Mouse (Mus musculus) adrenal gland, postnatal 4 days (tissue): Measurements from ENCODE around the gene Tlr9. TPM values are rescaled to one million over a fixed set of nuclear protein-coding genes. Genes with fewer than 3 reads are reported as not detected.

Experiments
- DNase-seq, 2 experiments: peaks; one replicate each; pipeline ENCODE4 v3.0.0; 2021 to 2022; ENCODE audit warnings: low spot score in 2 of 2, mixed read lengths in 2 of 2
- long read RNA-seq, 2 experiments: library from polyadenylated mRNA; stranded (forward); transcript quantifications; one replicate each; pipeline ENCODE4 v2.0.0; 2021
- total RNA-seq, 2 experiments: library from RNA; stranded (reverse); gene quantifications; 2 replicates each; pipeline ENCODE4 v1.2.3; 2021

The Tlr9 gene
- 1 to 10 TPM; 1.4 to 1.6 TPM for total RNA-seq
- long read RNA-seq, experiment 1, result 0 reads
- long read RNA-seq, experiment 2, result 0 reads

DNA sequence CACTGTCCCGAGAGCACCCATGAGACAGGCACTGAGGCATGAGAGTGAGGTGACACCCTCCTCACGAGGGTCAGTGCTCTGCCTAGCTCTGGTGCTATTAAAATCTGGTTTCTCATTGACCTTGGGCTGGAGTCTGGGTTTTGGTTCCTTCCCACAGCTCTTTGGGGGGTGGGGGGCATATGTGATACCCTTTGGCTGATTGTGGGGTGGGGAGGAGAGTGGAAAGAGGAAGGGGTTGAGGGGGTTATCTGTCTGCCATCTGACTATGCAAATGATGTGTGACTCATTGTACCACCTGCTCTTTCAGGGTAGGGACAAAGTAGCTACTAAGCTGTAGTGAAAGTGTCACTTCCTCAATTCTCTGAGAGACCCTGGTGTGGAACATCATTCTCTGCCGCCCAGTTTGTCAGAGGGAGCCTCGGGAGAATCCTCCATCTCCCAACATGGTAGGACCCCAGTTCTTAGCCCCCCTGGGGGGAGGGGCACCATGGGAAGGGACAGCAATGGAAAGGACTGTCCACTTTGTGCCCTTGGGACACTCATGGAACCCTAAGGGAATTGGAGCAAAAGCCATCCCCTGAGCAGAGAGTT is at the start of gene Tlr9:
Gene Tlr9 (plus strand): TSS at position 338 of the 591 bp plus-strand sequence.
- DNase-seq, result no peak

DNA sequence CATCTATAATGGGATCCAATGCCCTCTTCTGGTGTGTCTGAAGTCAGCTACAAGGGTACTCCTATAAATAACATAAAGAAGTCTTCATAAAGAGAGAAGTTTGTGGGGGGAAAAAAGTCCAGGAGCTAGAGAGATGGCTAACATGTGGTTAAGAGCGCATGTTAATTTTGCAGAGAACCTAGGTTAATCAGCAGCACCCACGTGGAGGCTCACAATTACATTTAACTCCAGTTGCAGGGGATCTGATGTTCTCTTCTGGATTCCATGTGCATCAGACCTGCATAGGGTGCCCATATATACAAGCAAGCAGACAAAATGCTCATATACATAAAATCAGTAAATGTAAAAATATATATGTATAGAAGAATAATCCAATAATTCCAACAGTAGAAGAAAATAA is 49.0 kb upstream of the Tlr9 start:
- DNase-seq, result no peak

DNA sequence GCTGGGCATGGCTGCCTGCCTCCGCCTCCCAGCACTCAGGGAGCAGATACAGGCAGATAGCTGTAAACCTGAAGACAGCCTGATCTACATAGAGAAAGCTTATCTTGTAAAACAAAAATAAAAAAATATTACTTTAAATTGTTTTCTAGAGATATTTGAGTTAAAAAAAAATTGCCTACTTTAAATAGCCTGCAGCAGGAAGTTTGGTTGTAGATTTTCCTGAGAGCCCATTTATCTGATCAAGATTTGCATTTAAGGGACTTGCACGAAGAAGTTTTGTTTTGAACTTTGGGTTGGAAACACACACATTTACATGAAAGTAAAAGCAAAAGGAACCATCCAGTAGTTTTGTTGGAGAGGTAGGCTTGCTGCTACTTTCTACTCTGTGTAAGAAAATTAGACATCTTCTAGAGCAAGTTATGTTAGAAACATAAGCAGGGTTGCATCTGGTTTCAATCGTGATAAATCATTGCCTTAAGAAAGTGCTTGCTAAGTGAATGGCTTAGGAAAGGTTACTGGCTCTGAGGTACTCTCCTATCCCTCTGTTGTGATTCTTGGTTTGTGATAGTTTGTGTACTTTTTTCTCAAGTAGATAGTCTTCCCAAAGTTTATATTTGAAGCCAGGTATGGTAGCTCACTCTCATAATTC is 46.7 kb upstream of the Tlr9 start:
- no peak for DNase-seq

DNA sequence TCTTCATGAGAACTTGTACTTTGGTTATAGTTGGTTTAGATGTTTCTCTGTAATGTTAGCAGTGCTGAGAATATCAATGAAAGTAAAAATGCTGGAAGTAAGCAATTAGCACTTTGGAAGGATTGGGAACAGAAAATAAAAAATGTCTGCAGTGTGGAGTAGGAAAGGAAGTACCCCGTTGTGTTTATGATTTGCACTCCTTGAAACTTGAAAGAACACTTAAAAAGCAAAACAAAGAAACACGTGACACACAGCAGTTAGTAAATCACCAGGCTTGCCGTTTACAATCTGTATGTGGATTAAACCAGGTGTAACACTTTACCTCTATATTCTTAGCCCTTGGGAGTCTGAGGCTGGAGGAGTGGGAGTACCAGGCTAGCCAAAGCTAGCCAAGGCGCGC is 45.6 kb upstream of the Tlr9 start:
- DNase-seq, result no peak

DNA sequence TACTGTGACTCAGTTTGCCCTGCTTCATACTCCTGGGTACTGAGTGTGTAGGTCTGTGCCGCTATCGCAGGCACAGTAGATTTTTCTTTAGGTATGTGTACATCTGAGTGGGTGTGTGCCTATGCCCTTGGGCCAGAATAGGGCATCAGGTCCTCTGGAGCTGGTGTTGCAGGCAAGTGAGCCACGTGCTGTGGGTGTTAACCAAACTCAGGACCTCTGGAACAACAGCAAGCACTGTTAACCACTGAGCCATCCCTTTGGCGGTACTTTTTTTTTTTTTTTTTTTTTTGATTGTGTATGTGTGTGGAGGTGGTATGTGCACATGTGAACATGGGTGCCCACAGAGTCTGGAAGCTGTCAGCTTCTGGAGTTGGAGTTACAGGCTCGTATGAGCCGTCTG is 44.6 kb upstream of the Tlr9 start:
- DNase-seq, result no peak

DNA sequence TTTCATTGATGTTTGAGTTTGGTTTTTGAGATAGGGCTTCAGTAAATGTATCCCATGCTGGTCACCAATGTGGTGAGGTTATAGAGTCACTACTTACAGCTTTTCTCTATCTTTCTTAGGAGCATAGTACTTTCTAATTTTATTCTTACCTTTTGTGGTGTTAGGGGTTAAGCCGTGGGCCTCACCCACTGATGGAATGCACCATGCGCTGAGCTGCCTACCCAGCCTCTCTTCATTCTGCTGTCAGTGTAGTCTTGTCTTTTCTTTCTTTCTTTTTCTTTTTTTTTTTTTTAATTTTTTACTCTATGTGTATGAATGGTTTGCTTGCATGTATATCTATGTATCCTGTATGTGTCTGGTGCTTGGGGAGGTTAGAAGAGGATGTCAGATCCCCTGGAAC is 42.9 kb upstream of the Tlr9 start:
- DNase-seq, result no peak

DNA sequence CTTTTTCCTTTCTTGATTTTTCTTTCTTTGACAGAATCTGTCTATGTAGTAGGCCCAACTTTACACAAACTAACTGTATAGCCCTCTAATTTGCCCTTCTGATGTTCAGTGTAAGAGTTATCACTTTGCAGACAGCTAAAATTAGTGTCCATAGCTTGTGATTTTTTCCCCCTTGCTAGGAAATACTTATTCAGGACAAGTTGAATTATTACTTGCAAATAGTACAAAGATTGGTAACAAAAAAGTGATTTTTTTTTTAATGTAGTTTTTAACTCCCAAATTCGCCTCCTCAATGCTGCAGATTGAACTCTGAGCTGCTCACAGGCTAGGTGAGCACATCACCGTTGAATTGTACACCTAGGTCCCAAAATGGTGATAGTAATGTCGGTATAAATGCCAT is 42.4 kb upstream of the Tlr9 start:
- no peak for DNase-seq

DNA sequence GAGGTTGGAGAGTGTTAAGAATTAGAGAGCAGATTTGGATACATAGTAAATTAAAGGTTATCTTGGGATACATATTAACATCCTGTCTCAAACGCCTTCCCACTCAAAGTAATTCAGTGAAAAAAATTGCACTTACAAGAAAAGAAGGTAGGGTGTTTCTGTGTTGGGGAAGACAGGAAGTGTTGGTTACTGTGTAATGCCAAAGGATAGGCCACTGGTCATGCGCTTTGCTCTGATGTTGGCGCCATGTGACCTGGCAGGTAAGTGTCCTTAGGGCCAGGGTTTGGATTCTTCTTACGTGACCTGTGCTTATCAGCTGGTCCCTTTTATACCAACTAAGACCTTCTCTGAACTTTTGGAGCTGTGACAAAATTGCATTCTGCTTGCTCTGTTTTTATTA is 40.3 kb upstream of the Tlr9 start:
- no peak for DNase-seq

DNA sequence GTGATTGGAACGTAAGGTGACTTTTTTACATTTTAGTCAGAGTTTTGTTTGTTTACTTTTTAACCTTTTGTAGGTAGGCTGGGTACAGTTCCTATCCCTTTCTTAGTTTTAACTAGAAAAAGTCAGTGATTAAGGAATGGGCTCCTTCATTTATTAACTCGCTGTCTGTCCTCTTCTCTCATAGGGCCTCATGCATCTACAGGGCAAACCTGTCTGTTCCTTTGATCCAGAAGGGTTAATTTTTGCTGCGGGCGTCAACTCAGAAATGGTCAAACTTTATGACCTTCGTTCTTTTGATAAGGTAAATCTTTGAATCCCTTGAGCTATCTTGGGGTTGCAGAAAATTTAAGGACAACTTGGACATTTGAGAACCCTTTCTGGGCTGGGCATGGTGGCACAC is 38.4 kb upstream of the Tlr9 start:
- no peak for DNase-seq

DNA sequence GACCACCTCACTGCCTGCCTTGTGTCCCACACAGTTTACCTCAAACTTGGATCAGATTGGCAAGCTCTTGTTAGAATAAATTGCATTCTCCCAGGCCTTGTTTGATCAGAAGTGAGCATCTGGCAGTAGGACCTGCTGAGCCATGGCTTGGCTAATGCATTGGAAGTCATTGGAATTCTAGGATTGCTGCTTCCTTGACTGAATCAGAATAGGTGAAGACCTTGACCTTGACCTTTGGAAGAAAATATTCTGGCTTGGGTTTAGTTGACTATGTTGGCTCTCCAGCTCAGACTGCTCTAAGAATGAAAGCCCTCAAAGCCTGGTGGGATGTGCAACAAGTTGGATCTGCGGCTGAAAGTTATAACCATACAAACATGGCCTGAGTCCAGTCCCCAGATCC is 31.0 kb upstream of the Tlr9 start:
- no peak for DNase-seq

DNA sequence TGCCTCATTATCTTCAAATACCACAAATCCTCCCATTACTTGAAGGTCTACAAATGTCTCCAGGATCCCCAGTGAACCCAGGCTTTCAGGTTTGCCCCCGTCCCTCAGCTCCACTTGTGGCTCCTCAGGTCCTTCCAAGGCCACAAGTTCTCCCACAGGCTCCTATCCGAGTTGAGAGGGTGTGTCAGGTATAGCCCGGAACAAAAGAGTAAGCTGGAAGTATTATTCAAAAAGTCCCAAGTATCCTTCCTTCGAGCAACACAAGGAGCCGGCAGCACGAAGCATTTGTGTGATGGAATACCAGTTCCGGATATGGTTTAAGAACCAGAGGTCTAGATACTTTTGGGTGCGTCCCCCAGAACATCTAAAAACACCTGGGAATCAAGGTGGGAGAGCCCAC is 30.4 kb upstream of the Tlr9 start:
- DNase-seq, result no peak

DNA sequence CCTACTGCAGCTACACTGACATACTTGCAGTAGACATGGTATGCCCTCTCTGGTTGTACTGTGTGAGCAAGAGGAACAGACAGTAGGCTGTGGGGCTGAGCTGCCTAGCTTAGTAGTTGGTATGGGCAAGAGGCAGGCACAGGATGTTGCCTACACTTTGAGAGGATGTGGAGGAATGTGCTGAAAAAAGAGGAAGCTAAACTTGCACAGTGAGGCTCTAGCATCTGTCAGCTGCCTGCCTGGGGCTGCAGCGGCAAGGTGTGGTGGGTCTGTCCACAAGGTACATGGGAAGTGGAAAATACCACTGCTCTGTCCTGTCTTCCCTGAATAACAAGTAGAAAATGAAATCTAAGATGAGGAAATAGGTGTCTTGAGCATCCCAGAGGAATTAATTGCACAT is 29.4 kb upstream of the Tlr9 start:
- no peak for DNase-seq

DNA sequence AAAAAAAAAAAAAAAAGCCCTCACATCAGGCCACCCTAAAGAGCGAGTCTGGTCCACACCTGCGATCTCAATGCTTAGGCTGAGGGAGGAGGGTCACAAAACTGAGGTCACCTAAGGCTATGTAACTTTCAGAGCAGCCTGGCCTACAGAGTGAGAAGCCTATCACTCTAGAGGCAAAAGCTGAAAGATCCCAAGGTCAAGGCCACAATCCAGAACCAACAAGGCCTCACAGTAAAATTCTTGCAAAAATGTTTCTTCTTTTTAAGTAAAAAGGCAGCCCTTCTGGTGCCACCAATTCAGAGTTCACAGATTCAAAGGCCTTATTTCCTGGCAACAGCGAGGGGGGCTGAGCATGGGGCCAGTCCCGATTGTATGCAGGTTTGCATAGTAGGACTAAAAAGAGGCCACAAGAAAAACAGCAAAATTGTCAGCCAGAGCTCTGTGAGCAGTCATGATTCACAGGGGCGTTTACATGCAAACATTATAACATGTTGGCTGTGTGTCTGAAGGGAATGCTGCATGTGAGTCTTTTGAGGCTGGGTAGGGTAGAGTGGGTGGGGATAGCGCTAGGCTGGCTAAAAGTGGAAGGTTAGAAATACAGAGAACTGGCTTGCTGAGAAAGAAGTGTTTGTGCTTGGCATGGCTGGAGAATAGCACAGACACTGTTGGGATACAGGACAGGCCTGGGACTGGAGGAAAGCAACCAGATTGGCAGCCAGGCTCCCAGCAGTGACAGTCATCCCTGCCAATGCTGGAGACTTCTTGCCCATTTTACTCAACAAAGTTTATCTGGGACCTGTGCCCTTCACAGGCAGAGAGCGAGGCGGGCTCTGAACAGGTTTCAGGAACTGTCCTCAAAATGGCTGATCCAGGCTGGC is 28.2 kb upstream of the Tlr9 start:
- DNase-seq, result no peak

DNA sequence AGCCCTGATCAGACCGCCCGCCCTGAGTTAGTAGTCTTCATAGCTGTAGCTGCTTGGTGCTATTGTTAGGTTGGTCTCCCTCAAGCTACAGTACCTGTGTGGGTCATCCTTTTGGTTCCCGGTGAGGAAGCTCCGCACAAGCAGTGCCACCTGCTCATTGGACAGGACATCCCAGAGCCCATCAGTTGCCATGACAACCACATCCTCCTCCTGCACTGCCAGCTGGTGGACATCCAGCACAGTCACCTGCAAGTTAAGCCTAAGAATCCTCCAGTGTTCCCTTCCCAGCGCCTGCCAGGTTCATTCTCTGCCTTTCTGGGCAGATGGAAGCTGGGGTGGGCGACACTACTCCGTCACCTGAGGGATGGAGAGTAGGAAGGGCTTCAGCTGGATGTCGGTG is 26.7 kb upstream of the Tlr9 start:
- no peak for DNase-seq

DNA sequence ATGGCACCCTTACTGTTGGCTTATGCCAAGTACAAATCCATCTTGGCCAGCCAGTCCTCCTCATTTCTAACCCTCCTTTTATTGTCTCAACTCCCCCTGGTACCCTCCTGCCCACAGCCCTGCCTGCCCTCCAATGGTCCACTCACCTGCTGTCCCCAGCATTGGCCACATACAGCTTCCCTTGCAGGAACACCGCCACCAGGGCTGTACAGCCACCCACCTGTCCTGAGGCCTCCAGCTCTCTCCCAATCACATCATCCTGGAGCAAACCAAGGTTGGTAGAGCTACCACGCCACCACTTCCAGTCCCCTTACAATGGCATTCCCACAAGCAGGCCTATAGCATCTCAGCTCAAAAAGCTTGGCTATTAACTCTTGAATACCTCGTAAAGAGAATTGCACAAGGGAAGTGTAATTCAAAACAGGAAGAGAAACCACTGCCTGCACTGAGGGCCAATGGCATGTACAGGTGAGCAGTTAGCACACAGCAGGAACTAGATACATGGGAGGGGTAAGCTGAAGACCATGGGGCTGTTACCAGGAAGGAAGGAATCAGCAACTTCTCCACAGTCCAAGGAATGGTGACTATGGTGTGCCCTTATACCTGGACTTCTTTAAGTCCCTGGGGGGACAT is 25.2 kb upstream of the Tlr9 start:
- no peak for DNase-seq

DNA sequence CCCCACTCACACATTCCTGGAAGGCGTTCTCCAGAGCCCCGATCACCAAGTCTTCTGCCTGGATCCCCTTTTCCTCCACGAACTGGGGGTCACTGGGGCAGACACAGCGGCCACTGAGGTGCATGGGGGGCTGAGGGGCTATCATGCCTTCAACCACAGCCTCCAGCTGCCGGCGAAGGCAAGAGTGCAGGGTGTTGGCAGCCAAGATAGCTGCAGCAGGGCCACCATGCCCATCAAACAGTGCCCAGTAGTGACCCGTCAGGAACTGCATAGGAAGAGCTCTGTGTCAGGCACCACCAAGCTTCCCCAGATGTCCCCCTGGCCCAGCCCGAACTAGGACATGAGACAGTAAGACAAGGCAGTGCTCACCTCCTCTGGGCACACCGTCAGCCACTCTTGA is 24.7 kb upstream of the Tlr9 start:
- DNase-seq, result no peak

DNA sequence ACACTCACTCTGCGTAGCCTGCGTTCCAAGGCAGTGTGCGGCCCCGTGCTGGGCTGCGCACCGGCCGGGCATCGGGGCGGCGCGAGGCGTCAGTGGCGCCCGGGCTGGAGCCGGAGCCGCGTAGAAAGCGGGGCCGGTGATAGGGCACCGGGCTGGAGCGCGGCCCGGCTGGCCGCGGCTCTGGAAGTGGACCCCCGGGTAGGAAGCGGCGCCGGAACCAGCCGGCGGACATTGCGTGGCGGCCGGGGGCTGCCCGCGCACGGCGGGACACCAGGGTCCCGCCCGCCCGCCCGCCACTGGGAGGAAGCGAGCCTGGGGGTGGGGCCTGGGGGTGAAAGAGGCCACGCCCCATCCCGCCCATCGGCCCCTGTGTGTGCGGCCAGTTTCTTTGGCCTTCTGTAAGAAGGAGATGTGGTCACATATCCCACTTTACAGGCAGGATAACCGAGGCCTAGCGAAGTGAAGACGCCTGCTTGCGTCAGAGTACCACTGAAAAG is 23.4 kb upstream of the Tlr9 start:
- peak in 1 of 2 experiments; percentile 65 for DNase-seq

DNA sequence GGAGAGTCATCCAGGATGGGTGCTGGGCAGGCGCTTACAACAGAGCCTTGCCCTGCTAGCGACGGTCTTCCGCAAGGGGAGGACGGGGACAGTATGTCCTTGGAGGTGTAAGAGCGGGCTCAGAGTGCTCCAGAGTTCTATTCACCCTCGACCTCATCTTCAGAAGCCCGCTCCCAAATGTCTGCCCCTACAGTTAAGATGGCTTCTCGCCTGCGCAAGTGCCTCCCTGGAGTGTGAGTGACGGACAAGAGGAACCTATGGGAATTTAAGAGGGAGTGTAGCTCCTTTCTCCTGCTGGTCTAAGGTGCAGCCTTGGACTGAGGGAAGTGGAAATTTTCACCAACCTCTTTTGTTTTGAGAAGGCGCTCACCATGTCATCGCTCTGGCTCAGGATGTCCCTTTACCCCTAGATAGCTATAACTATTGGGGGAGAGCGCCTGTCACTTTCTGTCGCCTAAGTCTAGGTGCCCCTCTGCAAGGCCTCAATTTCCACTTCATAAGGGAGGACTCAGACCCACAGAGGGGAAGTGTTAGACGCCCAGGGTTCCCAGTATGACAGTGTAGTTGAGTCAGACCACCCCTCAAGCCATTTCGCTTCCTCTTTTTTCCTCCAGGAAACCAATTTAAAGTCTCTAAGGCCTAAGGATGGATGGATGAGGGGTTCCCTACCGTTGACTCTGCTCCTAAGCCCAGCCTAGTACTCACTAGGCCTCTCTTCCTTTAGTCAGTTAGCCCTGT is 22.7 kb upstream of the Tlr9 start, which contains the start of gene Ppm1m:
Gene Ppm1m (minus strand): TSS at position 212 of the 738 bp plus-strand sequence.
- DNase-seq, result no peak

DNA sequence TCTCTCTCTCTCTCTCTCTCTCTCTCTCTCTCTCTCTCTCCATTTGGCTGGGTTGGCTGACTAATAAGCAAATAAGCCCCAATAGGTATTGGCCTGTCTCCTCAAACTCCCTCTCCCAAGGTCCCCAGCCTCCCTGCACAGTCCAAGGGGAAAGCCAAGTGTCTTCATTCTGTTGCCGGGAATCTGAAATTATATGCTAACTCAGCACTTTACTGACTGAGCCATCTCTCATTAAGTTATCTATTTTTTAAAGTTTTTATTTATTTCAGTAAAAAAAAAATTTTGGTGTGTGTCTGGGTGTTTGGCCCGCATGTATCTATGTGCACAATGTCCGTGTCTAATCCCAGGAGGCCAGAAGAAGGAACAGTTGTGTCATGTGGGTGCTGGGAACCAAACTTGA is 20.5 kb upstream of the Tlr9 start:
- no peak for DNase-seq

DNA sequence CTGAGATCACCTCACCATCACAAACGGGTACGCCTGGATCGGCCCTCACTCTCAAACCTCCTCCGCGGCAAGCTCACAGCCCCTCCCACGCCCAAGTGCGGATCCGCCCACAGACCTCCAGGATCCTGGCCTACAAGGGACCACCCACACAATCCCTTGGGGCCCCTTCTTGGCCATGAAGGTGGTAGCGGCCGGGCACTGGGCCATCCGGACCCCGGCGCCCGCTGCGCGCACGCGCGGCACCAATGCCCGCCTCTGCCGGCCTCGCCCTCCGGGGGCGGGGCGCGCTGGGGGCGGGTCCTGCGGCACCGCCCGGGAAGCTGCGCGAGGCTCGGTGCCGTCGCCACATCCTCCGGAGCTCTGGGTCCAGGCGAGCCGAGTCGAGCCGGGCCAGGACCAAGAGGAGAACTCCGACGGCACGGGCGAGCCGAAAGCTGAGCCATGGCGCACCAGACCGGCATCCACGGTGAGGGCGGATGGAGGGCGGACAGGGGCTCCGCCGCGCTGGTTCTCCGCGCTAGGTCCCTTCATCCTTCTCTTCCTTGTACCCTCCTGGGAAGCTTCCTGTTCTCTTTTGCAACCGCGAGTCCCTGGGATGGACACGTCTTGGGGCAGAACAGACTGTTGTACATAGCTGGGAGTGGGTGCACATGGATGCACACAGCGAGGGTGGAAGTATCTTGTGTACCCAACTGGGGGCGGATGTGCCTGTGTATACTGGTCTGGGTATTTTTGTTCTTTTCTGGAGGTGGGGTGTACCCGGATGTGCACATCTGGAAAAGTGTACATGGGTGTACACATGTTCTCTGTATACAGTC is 19.4 kb upstream of the Tlr9 start, which contains the start of gene Twf2:
Gene Twf2 (plus strand): TSS at position 290 of the 818 bp plus-strand sequence.
- DNase-seq, result peak; percentile 84
